Mouse (Mus musculus) lung, postnatal 36 days (tissue): Measurements from ENCODE around the gene Znrf3.
A peak's percentile ranks its signal among the peaks of the same experiment; 100 is the strongest.

Experiments used
- DNase-seq: peaks from one replicate; pipeline ENCODE4 v3.0.0; 2022; ENCODE audit warnings: mixed read lengths

Znrf3 gene

DNA sequence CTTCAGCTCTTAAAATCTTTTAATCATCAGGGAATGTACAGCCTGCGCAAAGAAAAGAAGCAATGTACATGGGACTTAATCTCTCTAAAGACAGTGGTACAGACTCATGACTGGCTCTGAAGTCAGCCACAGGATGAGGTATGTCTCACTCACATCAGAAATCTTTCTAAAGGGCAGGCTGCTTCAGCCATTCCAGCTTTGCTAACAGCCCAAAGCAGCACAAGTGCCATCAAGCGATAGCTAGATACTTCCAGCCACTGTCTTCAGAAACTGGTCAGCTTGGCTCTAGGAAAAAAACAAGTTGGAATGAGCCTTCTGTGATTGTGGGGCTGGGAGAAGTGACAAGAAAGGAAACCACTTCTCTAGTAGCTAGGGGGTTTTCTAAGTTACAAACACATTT, 7.0 kb downstream of the Znrf3 start:
- DNase-seq = peak; percentile 31

DNA sequence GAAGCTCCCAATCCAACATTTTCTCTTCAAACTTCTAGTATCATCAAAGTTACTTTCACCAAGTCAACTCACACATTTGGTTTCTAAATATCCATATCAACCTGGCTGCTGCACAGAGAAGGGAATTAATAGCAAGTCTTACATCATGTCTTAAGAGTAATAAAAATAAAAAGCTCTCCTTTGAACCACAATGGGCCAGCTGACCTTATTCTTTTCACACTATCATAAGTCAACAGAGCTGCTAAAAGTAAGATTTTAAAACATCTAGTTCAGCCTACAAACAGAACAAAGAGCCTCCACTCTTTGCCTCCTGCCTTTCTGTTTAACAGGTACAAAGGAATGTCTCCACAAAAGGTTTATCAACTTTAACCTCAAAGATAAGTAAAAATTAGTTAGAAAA, 7.7 kb downstream of the Znrf3 start:
- no peak for DNase-seq

DNA sequence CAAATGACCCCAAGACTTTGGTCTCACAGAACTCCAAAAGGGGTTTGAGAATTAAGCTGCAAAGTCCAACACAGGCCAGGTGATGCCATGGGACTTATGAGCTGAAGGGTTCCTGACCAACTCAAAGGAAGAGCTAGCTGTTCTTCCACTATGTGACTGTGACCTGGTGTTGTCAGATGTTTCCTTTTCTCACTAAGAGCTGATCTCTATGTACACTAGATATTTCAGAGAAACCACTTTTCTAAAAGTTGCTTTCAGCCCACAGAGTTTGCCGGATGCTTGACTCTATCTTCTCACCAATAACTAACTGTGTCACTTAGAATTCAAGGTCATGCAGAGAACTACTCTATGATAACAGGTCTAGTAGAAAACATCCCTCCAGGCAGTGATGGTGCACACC, 9.2 kb downstream of the Znrf3 start:
- no peak for DNase-seq

DNA sequence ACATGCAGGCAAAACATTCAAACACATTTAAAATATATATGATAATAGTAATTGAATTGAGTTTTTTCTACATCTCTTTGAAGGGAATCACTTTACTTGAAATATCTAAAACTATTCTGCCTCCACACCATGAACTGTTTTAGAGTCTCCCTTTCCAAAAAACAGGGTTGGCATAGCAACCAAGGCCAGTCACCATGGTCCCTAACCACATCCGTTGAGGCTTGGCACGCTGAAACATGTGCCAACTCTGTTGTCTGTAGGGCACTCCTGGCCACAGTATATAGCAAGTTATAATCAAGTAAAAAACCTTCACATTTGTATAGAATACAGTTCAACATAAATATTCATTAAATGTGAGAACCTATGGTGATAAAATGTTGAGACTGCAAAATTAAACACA, 12.3 kb downstream of the Znrf3 start:
- DNase-seq = peak; percentile 49

DNA sequence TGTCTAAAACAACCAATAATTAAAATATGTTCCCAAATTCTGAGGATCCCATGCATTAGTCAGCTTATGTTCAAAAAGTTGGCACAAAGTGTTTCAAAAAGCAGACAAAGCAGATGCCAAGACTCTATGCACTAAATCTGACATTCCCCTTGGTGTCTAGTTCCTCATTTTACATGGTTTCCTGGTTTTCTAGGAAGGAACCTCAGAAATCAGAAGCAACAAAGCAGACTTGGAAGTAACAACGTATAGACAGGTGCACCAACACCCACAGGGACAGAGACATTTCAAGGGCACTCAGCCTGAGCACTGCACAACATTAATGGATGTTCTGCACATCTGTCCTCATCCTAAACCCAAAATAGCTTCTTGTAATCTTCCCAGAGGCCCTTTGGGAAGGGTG, 13.8 kb downstream of the Znrf3 start:
- no peak for DNase-seq

DNA sequence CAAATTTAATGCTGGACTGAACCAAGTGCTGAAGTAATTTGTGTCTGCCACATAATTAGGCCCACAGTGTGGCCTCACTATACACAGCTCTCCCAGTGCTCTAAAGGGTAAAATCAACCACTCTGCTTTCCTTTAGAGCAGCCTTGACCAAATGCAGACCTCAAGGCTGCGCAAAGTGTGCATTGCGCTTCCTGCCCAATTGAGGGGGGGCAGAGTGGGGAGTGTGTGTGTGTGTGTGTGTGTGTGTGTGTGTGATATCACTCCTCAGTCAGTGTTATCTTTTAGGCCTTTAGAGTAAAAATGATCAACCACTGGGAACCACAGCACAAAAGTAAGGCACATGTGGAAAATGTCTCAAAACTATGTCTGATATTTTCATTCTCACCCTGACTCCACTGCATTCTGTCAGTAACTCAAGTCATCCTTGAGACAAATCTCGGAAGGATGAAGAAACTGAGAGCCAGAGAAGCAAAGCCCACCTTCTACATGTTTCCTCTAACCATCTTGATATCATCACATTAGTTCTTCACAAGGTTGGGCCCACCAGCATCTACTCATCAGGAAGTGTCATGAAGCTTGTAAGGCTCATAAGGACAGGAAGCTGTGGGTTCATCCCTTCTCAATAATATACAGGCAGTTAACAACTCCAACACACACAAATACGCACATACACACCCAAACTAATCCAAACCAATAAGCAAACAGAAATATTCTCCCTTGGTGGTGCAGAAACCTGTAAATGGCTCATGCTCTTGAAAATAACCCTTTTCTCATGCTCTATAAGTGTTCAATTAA, 15.1 kb downstream of the Znrf3 start:
- DNase-seq = no peak

DNA sequence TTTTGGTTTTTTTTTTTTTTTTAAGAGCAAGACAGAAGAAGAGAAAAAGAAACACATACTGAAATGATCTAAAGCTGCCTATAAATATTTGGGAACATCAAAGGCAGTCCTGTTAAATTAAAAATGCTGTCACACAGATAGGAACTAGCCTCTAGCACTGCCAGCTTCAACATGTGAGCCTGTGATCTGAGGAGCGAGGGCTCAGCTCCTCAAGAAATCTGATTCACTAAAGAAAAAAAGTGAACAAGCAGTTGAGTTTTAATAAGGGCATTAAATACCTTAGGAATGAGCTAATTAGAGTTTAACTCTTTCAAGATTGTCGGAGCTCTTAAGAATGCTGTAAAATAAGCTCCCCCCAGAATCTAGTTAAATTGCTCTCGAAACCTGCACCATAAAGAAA, 17.4 kb downstream of the Znrf3 start:
- DNase-seq = no peak

DNA sequence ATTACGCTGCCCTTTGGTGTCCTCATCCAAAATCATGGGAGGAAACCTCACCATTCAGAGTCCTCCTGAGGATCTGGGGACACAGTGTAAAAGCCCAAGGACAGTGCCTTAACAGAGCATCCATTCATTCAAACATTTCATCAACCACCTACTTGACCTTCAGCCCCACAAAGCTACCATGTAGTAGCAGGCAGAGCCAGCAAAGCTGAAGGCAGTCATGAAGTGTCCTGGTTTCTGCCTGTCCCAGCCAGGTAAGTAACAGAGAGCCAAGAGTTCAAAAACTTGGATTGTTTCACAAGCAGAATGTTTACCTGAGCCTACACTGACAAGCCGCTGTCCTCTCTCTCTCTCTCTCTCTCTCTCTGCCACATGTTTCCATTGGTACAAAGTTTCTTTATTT, 18.3 kb downstream of the Znrf3 start:
- no peak for DNase-seq

DNA sequence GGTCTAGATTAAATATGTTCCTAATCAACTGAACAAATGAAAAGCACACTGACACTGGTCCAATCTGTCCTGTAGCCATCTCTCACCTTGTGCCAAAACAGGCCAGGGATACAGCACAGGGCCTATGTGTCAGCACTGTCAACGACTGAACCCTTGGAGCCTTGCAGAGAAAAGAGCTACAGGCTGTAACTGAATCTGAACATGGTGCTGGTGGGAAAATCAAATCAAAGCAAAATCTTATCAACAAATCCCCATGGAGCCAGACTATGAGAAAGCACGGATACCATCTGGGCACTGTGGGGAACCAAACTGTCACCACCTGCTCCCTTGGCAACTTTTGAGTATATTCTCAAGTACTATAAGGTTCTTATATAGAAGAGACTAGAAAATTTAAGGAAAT, 19.5 kb downstream of the Znrf3 start:
- DNase-seq = no peak

DNA sequence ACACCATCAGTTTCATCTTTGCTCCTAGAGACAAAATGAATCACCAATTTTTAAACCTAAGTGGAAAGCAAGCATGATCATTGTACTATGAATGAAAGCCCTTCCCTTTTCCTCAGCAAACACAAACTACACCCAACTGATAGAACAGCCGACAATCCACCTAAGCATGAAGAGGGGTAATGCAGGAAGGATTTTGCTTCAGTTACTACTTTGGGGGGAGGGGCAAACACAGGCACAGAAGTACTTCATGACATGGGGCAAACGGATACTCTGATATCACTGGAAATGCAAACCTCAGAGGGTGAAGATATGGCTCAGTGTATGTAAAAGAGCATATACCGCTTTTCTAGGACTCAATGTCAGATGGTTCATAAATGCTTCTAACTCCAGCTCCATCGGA, 20.5 kb downstream of the Znrf3 start:
- no peak for DNase-seq

DNA sequence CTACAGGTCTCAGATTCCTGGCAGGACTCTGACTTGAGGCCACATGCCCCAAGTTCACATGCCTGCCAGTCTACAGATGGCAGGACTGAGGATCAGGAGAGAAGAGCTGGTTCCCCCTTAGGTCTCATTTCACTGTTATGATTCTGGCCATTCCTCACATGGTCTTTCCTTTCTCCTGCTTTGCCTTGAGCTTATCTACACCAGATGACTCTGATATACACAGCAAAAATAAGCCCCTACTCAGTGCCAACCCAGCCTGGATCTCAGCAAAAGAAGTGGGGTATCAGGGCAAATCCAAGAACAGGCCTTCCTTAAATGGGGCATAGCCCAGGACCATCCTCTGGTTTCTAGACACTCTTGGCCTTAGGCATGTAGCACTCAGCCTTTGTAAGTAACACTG, 21.6 kb downstream of the Znrf3 start:
- no peak for DNase-seq

DNA sequence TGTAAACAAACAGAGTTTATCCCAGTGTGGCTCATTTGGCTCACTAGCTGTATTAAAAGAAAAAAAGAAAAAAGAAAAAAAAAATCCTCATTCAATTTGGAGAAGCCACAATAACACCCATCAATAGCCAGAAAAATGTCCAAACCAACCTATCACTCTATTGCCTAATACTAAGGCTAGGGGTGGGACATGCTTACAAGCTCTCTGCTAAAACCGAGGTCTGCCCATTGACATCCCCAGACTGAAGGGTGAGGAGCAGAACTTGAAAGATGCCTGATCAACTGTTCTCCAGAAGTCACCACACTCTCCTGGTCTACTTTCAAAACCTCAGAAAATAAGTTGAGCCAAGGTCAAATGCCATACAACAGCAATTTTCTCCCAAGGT, 22.4 kb downstream of the Znrf3 start:
- DNase-seq = no peak

DNA sequence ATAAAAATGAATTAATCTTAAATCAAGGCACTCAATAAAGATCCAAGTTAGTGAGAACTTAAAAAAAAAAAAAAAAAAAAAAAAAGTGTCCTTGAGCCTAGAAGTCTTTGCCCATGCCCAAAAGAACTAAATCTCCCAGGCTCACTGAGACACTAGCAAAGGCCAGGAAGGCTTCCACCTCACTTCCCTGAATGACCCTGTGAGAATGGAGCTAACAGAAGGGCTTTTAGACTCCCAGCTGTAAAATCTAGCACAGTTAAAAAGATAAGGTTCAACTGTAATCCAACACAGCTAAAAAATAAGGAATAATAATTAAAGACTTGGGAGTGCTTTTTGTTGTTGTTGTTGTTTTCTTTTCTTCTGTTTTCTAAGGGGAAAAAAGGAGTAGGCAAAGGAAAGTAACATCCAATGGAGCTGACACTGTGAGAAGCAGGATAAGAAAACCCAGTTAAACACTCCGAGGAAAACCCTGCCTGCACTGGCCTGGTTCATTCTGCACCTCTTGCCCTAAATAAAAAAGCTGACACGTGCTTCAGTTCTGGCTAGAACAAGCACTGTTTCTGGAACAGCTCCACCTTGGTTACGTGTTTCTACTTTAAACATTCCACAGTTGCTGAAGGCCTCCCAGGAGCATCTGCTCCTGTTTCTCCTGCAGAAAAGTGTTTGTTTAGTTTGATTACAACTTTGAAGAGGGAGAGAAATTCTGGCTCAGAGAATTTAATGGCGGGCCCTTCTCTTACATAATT, 23.0 kb downstream of the Znrf3 start:
- DNase-seq = peak; percentile 91

DNA sequence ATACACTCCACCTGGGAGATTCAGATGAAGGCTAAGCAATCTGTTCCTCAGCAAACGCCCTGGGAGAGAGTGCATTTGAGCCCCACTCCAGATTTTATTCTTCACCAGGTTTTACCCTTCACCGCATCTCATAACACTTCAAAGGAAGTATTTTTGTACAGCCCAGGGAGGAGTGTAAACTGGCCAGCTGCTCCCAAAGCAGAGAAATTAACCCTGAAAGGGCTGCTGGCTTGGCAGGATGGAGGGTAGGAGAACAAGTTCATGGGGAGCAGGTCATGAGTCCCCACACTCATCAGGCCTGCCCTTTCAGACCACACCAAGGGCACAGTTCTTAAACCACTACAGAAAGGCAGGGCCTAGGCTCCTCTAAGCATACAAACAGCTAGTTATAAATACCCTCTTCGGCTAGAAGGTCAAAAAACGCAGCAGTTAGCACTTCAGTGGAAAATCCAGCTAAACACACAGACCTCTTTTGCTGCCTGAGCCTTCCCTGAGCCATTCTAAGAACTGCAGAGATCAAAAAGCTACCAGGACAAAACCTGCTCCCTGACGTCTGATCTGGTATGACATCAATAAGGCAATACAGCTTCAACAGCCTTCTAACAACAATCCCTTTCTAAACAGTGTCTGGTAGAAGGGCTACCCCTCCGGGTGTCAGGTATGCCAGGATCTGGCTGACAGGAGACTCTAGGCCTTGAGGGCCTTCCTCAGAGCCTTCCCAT, 28.9 kb downstream of the Znrf3 start:
- DNase-seq = peak; percentile 50

DNA sequence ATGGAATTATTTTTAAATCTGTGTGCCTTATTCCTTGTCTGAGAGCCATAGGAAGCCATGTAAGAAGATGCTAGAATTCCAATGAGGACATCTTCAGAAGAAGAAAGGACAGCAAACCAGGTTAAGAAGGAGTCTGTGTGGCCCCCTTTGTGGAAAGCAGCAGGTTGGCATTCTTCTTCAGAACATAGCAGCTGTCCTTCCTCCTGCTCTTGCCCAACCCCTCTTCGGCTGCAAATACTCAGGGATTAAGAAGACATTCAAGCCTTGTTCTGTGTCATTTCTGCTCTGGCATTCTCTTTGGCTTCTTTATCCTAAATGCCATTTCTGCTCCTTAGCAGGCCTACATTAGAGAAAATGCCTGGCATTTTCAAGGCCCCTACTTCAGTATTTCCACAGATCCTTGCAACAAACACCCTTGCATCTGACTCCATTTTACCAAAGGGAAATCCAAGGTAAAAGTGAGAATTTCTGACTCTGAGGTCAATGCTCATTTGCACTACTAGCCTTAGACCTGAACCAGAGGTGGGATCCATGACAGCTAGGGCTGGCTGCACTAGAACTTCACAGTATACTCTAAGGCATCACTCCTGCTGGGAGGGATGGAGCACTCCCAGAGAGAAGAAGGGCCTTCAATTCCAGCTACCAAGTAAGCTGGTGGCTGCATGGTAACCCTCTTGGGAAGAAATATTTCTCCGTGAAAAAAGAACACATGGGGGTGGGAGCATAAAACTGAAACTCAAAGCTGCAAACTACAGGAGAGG, 29.6 kb downstream of the Znrf3 start:
- no peak for DNase-seq

DNA sequence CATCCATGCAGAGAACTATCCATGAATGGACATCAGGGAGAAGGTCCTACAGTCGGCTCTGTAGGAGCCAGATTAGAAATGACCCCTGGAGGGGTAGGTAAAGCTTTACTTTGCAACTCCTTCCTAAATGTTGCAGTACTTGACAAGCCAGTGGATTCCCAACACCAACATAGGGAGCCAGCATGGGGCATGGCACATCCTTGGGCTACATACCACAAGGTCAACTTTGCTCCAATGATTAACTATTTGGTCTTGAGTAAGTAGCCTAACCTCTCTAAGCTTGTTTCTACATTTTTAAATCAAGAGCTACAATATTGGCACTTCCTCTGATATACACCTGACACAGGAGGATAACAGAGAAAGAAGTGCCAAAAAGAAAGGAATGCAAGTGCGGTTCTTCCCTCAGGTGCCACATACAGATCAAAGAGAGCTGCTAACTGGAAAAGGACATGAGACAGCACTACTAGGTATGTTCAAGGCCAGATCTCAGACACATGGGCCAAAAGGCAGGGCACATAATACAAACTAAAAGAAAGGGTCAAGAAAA, 31.9 kb downstream of the Znrf3 start:
- DNase-seq = no peak

DNA sequence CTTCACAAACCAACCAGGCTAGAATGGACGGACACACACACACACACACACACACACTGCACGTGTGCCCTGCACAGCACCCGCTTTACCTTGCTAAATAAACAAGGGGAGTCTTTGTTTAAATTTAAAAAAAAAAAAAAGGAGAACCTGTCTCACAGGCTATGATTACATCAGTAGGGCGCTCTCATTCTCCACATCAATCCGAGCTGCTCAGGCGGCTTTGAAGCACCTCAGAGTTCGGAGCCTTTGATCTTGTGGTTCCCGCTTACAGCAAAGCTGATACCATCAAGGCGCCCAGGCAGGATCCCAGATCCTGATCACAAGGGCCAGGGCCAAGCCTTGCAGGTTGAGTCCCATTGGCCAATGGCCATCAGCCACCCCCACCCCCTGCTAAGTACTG, 33.1 kb downstream of the Znrf3 start:
- DNase-seq = peak; percentile 54

DNA sequence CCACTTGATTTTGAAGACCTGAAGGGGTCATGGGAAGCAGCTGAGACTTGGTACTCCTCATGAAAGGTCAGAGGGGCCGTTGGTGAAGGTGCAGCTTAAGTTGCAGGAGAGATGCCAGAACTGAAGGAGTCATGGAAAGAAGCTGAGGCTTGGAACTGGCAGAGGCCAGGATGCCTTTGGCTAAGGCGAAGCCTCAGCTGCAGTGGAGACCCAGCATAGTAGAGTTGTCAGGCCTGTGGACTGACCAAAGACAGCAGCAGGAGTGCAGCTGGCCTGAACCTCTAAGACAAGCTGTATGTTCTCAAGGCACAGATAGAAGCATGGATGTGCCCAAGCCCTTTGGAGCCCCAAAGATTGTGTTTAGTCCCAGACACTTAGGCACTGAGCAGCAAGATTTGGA, 40.5 kb downstream of the Znrf3 start:
- peak; percentile 28 for DNase-seq

DNA sequence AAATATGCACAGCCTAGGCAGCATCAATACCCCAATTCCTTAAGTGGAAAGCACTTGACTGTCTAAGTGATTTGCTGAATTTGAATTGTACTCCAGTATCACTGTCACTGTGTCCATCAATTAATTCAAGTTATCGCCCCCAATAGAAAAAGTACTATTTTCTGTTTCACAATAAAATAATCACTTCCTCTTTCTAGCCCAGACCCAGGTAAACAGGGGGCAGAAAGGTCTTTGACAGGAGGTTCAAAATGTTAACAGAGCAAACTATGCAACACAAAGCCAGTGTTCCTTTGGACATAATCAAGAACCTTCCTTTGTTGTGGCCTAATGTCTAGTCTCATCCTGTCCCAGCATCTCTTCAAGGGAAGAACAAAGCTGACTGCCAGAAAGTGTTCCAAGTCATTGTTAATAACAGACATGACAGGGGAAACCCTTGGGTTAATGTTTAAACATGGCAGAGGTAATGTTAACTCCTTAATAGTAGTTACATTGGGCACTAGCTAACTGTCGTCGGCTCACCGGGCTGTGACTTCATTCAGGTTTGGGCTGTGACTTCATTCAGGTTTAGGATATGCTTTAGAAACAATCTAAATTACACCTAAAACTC, 42.4 kb downstream of the Znrf3 start:
- DNase-seq = peak; percentile 43

DNA sequence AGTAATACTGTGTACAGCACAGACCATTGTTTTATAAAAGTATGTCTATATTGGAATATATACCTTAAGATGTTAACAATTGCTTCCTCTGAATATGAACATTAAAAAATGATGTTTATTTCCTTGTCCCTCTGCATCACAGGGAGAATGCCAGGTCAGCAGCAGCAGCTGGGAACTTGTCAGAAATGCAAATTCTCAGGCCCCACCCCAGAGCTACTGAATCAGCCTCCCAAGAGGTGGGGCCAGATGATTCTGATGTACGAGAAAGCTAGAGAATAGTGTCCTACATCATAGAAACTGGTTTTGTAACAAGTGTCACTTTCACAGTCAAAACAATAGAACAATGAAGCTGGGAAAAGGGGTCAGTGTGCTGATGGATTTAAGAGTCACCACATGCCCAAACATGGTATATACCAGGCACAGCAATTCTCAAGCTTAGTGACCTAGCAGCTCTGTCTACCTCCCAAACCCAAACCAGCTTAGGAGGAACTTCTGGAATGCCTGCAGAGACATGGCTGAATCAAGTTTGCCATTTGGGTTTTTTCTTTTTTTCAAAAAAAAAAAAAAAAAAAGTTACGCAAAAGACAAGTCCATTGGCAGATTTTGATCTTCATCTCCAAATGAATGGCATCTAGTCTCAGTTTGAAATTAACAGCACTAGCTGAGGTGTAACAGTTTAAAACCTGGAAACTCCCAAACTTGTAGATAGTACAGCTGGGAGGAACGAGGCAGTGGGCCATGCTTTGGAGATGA, 46.2 kb downstream of the Znrf3 start:
- DNase-seq = no peak

DNA sequence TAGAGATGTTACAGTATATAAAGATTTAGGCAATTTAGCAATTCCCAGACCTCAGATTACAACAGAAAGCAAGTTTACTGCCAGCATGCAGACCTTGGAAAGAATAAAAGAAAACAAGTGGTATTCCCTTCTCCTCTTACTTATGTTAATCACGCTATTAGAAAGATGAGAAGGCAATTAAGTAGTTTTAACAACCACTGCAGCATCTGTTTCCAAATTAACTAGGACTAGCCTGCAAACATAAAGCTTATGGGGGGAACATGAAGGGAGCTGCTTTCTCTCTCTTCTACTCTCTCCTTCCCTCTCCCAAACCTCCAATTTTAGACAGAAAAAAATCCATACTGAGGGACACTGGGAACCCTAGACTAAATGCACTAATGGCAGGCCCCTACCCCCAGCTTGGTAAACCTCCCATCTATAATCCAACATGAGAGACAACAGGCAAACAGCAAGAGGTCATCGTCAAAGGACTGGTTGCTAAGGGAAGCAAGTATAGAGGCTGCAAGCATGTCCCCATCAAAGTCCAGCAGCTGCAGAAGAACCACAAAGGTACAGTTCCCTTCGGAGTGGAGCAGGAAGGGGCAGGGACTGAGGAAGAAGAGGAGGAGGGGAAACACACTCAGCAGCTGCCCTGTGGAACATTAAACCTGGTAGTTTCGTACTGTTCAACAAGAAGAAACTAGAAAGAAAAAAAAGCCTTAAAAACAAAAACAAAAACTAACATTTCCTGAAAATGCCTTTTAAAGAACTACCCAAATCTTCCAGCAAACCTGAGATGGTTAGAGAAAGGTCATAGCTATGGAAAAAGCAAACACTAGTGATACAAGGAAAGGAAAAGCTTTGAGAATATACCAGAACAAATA, 53.4 kb downstream of the Znrf3 start:
- DNase-seq = no peak
